Mouse (Mus musculus): ENCODE results near the gene Asb17.

The Asb17 gene

GRCm38 (mm10) chr3:153901904-153902303, 57.9 kb downstream of the Asb17 start:
- peak; percentile 72 for DNase-seq

DNA sequence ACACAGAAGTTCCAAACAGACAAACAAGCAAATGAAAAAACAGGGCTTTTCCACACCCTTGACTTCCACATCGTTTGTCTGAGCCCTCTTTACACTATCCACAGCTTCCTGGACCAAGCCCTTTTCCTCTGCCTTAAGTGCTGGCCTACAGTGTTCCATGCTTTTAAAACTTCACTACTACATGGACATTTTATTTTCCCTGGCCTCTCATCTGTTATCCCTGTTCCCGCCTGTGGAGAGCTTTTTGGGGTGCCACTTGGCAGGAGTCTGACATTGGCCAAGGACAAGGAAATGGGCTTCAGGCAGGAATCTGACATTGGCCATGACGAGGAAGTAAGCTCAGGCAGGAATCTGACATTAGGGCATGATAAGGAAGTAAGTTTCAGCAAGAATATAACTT, 58.6 kb downstream of the Asb17 start:
- peak; percentile 27 for DNase-seq

- DNase-seq = peak; percentile 87
These were observed 60.6 kb downstream of the Asb17 start for GRCm38 (mm10) chr3:153904586-153904985.
